ENCODE assay signal across 10 mouse cellular contexts in the genomic region with DNA sequence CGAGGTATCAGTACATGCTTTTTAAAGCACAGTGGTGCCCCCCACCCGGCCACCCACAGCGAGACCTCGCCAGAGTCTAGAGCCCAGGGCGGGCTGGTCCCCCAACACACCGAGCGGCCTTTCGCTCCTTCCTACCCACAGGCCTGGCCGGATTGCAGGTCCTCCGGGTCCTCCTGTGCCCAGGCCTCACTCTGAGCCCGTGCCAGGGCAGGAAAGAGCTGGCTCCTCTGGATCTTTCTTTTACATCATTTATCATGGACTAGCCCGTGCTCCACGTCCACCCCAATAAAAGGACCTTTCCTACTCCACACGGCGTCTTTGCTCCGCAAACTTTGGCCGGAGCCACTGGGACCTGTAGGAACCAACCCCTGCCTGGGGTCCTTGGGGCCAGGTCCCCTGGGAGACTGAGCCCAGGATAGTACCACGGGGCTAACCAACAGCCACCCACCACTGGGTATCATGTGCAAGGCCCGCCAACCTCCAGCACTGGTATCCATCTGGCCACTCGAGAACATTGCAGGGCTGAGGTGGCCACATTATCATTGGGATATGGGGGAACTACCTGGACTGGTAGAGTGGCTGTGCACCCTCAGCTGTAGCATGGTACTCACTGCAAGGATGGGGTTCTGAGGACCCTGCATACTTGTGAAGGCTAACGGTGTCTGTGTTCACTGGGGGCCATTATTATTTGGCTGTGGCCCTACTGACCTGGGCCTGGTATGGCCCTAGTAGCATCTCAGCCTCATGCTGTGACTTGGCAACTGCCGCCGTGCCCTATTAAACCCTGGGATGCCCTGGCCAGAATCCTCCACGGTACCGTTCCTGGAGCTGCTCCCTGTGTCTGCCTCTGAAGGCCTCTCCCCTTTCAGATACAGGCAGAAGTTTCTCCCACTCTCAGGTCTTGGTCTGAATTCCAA. TPM values are rescaled to one million over a fixed set of nuclear protein-coding genes. Genes with fewer than 3 reads are reported as not detected.
DNase-seq lines count a peak whose midpoint lies in the region; ATAC-seq and TF ChIP-seq lines count a peak whose summit lies in the region.
"Had no signal": no experiment of that assay in that cellular context is flagged by ENCODE, and none has a peak within 500 bp of the region (broad histone marks: within the 10 kb centered on the region; RNA-seq: fewer than 3 reads in every experiment).

No protein-coding gene starts in this region.

- WGBS in midbrain, embryonic 10.5 days: 92% methylated on average over 25 of the region's 25 CpGs
- WGBS in midbrain, postnatal 0 days: 84% methylated on average over 25 of the region's 25 CpGs
- WGBS in hindbrain, postnatal 0 days: 81% methylated on average over 25 of the region's 25 CpGs
- WGBS in stomach, embryonic 15.5 days: 90% methylated on average over 25 of the region's 25 CpGs

- no peaks in the 10 kb centered on the region for H3K9me3 ChIP-seq in midbrain, embryonic 10.5 days (replicated peaks)
- H3K9me3 ChIP-seq in midbrain, postnatal 0 days (ENCODE audit: low read length): no peaks in the 10 kb centered on the region
- no peaks in the 10 kb centered on the region for H3K9me3 ChIP-seq in hindbrain, postnatal 0 days (ENCODE audit: low read length)
- H3K9me3 ChIP-seq in stomach, embryonic 15.5 days: no peaks in the 10 kb centered on the region

- H3K27me3 ChIP-seq in midbrain, embryonic 10.5 days (ENCODE audit: low read depth, poor library complexity, severe bottlenecking): peaks cover 28% of the 10 kb centered on the region
- no peaks in the 10 kb centered on the region for H3K27me3 ChIP-seq in midbrain, postnatal 0 days (ENCODE audit: insufficient read depth, low read length)
- no peaks in the 10 kb centered on the region for H3K27me3 ChIP-seq in hindbrain, postnatal 0 days (ENCODE audit: insufficient read depth, low read length)
- H3K27me3 ChIP-seq in stomach, embryonic 15.5 days (replicated peaks): no peaks in the 10 kb centered on the region
- H3K27me3 ChIP-seq: CH12.LX had no signal

- peak; percentile 94 for DNase-seq in heart, adult 11 months
- DNase-seq in heart, adult 8-10 months (ENCODE audit: low spot score): no peak
- no peak for DNase-seq in midbrain, embryonic 10.5 days (ENCODE audit: low spot score)
- no peak for DNase-seq in midbrain, postnatal 0 days (ENCODE audit: low spot score)
- DNase-seq in hindbrain, postnatal 0 days (ENCODE audit: low spot score): no peak
- DNase-seq in urinary bladder, adult 2 months (ENCODE audit: low spot score): no peak
- DNase-seq in layer of hippocampus, adult 11-12 months (ENCODE audit: low spot score): no peak

- no peak for TF ChIP-seq CTCF in midbrain, postnatal 0 days (IDR thresholded peaks at IDR 0.05)
- TF ChIP-seq CTCF in hindbrain, postnatal 0 days (IDR thresholded peaks at IDR 0.05; ENCODE audit: low read depth): no peak

- no peak overlapping the region for H3K27ac ChIP-seq in midbrain, embryonic 10.5 days (replicated peaks)
- no peak overlapping the region for H3K27ac ChIP-seq in midbrain, postnatal 0 days (ENCODE audit: low read depth, low read length)
- H3K27ac ChIP-seq in hindbrain, postnatal 0 days: peak overlapping the region; percentile 90; the same call in 1 of the 2 replicates
- no peak overlapping the region for H3K27ac ChIP-seq in stomach, embryonic 15.5 days

- no peak overlapping the region for H3K9ac ChIP-seq in midbrain, postnatal 0 days (replicated peaks; ENCODE audit: low read length, poor library complexity, severe bottlenecking)
- no peak overlapping the region for H3K9ac ChIP-seq in hindbrain, postnatal 0 days (replicated peaks; ENCODE audit: low read length)
- no peak overlapping the region for H3K9ac ChIP-seq in stomach, embryonic 15.5 days

- no peak overlapping the region for H3K4me2 ChIP-seq in midbrain, postnatal 0 days (ENCODE audit: low read depth, low read length, poor library complexity, severe bottlenecking)
- H3K4me2 ChIP-seq in hindbrain, postnatal 0 days (ENCODE audit: low read depth, low read length): no peak overlapping the region
- H3K4me2 ChIP-seq in stomach, embryonic 15.5 days: no peak overlapping the region

- no peak for ATAC-seq in midbrain, postnatal 0 days (ENCODE audit: low FRiP score)
- ATAC-seq in hindbrain, postnatal 0 days: no peak
- no peak for ATAC-seq in stomach, embryonic 15.5 days (ENCODE audit: insufficient read depth, low FRiP score, low read depth)

- H3K4me3 ChIP-seq in midbrain, embryonic 10.5 days: peak overlapping the region; percentile 69
- H3K4me3 ChIP-seq in midbrain, postnatal 0 days (ENCODE audit: low read depth, low read length): no peak overlapping the region
- no peak overlapping the region for H3K4me3 ChIP-seq in hindbrain, postnatal 0 days (ENCODE audit: low read length)
- 0 out of 2 replicates have a peak overlapping the region, but pooled peaks have one; percentile 64 for H3K4me3 ChIP-seq in stomach, embryonic 15.5 days (replicated peaks)
- H3K4me3 ChIP-seq: myocyte had no signal

- peaks cover 73% of the 10 kb centered on the region for H3K36me3 ChIP-seq in midbrain, embryonic 10.5 days
- H3K36me3 ChIP-seq in midbrain, postnatal 0 days (ENCODE audit: insufficient read depth, low read length): peaks cover 48% of the 10 kb centered on the region
- peaks cover 44% of the 10 kb centered on the region for H3K36me3 ChIP-seq in hindbrain, postnatal 0 days (ENCODE audit: insufficient read depth, low read length)
- peaks cover 24% of the 10 kb centered on the region for H3K36me3 ChIP-seq in stomach, embryonic 15.5 days

- H3K4me1 ChIP-seq in midbrain, embryonic 10.5 days: peaks cover 43% of the 10 kb centered on the region
- no peaks in the 10 kb centered on the region; the same call in 1 of the 2 replicates for H3K4me1 ChIP-seq in midbrain, postnatal 0 days (ENCODE audit: insufficient read depth, low read length)
- no peaks in the 10 kb centered on the region for H3K4me1 ChIP-seq in hindbrain, postnatal 0 days (ENCODE audit: insufficient read depth, low read length)
- peaks cover 23% of the 10 kb centered on the region for H3K4me1 ChIP-seq in stomach, embryonic 15.5 days

RNA-seq across cellular contexts. Expression of gene Dda1, which starts 6.0 kb away (rescaled TPM):
- 10 to 100 TPM; 31.0 to 37.7 (median 33.8) TPM for total RNA-seq in heart, adult 8-10 months (2022)
- 131 and 141 TPM in 2 replicates for polyA plus RNA-seq in midbrain, embryonic 10.5 days (2016; fragmentation: Nextera tagmentation; extraction: Ambion mirVana)
- total RNA-seq in midbrain, postnatal 0 days (2014; rRNA removed): 187 and 211 TPM in 2 replicates
- polyA plus RNA-seq in midbrain, postnatal 0 days (2015; fragmentation: Nextera tagmentation; extraction: Ambion mirVana): 267 and 269 TPM in 2 replicates
- total RNA-seq in hindbrain, postnatal 0 days (2014; rRNA removed): 191 and 195 TPM in 2 replicates
- polyA plus RNA-seq in hindbrain, postnatal 0 days (2015; fragmentation: Nextera tagmentation; extraction: Ambion mirVana): 241 and 246 TPM in 2 replicates
- polyA plus RNA-seq in stomach, embryonic 15.5 days (2015; fragmentation: Nextera tagmentation; extraction: Ambion mirVana): 90.2 and 92.4 TPM in 2 replicates
- 56.7 and 67.3 TPM in 2 replicates for polyA plus RNA-seq in urinary bladder, adult 2 months (2012; rRNA removed)

RNA-seq across cellular contexts. Expression of gene Mrpl34, which starts 10.3 kb away (rescaled TPM):
- 100 to 1,000 TPM; 114 to 128 (median 119) TPM for total RNA-seq in heart, adult 8-10 months (2022)
- polyA plus RNA-seq in midbrain, embryonic 10.5 days (2016; fragmentation: Nextera tagmentation; extraction: Ambion mirVana): 230 and 238 TPM in 2 replicates
- total RNA-seq in midbrain, postnatal 0 days (2014; rRNA removed): 105 and 119 TPM in 2 replicates
- 163 and 165 TPM in 2 replicates for polyA plus RNA-seq in midbrain, postnatal 0 days (2015; fragmentation: Nextera tagmentation; extraction: Ambion mirVana)
- total RNA-seq in hindbrain, postnatal 0 days (2014; rRNA removed): 77.9 and 127 TPM in 2 replicates
- polyA plus RNA-seq in hindbrain, postnatal 0 days (2015; fragmentation: Nextera tagmentation; extraction: Ambion mirVana): 155 and 164 TPM in 2 replicates
- 154 and 164 TPM in 2 replicates for polyA plus RNA-seq in stomach, embryonic 15.5 days (2015; fragmentation: Nextera tagmentation; extraction: Ambion mirVana)
- 38.5 and 45.3 TPM in 2 replicates for polyA plus RNA-seq in urinary bladder, adult 2 months (2012; rRNA removed)

RNA-seq across cellular contexts. Expression of gene Ano8, which starts 10.7 kb away (rescaled TPM):
- 10 to 100 TPM; 14.1 to 17.3 (median 16.1) TPM for total RNA-seq in heart, adult 8-10 months (2022)
- polyA plus RNA-seq in midbrain, embryonic 10.5 days (2016; fragmentation: Nextera tagmentation; extraction: Ambion mirVana): 3.0 and 3.4 TPM in 2 replicates
- 81.6 and 82.2 TPM in 2 replicates for total RNA-seq in midbrain, postnatal 0 days (2014; rRNA removed)
- 5.4 and 5.6 TPM in 2 replicates for polyA plus RNA-seq in midbrain, postnatal 0 days (2015; fragmentation: Nextera tagmentation; extraction: Ambion mirVana)
- 78.6 and 80.5 TPM in 2 replicates for total RNA-seq in hindbrain, postnatal 0 days (2014; rRNA removed)
- polyA plus RNA-seq in hindbrain, postnatal 0 days (2015; fragmentation: Nextera tagmentation; extraction: Ambion mirVana): 4.7 and 5.3 TPM in 2 replicates
- 1.5 and 1.8 TPM in 2 replicates for polyA plus RNA-seq in stomach, embryonic 15.5 days (2015; fragmentation: Nextera tagmentation; extraction: Ambion mirVana)
- polyA plus RNA-seq in urinary bladder, adult 2 months (2012; rRNA removed): 22.1 and 23.9 TPM in 2 replicates

RNA-seq across cellular contexts. Expression of gene Abhd8, which starts 11.6 kb away (rescaled TPM):
- 10 to 100 TPM; 21.4 to 29.6 (median 24.8) TPM for total RNA-seq in heart, adult 8-10 months (2022)
- 75.0 and 78.3 TPM in 2 replicates for polyA plus RNA-seq in midbrain, embryonic 10.5 days (2016; fragmentation: Nextera tagmentation; extraction: Ambion mirVana)
- total RNA-seq in midbrain, postnatal 0 days (2014; rRNA removed): 289 and 323 TPM in 2 replicates
- polyA plus RNA-seq in midbrain, postnatal 0 days (2015; fragmentation: Nextera tagmentation; extraction: Ambion mirVana): 205 and 213 TPM in 2 replicates
- 325 and 330 TPM in 2 replicates for total RNA-seq in hindbrain, postnatal 0 days (2014; rRNA removed)
- polyA plus RNA-seq in hindbrain, postnatal 0 days (2015; fragmentation: Nextera tagmentation; extraction: Ambion mirVana): 190 and 195 TPM in 2 replicates
- polyA plus RNA-seq in stomach, embryonic 15.5 days (2015; fragmentation: Nextera tagmentation; extraction: Ambion mirVana): 42.0 and 44.0 TPM in 2 replicates
- polyA plus RNA-seq in urinary bladder, adult 2 months (2012; rRNA removed): 43.8 and 49.5 TPM in 2 replicates

RNA-seq across cellular contexts. Expression of gene Gtpbp3, which starts 12.9 kb away (rescaled TPM):
- 10 to 100 TPM; 17.5 to 22.2 (median 19.0) TPM for total RNA-seq in heart, adult 8-10 months (2022)
- polyA plus RNA-seq in midbrain, embryonic 10.5 days (2016; fragmentation: Nextera tagmentation; extraction: Ambion mirVana): 20.0 and 21.8 TPM in 2 replicates
- total RNA-seq in midbrain, postnatal 0 days (2014; rRNA removed): 28.0 and 31.5 TPM in 2 replicates
- 11.4 and 11.5 TPM in 2 replicates for polyA plus RNA-seq in midbrain, postnatal 0 days (2015; fragmentation: Nextera tagmentation; extraction: Ambion mirVana)
- total RNA-seq in hindbrain, postnatal 0 days (2014; rRNA removed): 36.1 and 58.5 TPM in 2 replicates
- 12.1 and 15.5 TPM in 2 replicates for polyA plus RNA-seq in hindbrain, postnatal 0 days (2015; fragmentation: Nextera tagmentation; extraction: Ambion mirVana)
- polyA plus RNA-seq in stomach, embryonic 15.5 days (2015; fragmentation: Nextera tagmentation; extraction: Ambion mirVana): 14.6 and 16.1 TPM in 2 replicates
- 21.9 and 25.5 TPM in 2 replicates for polyA plus RNA-seq in urinary bladder, adult 2 months (2012; rRNA removed)

Comparison
In these comparisons a context has a peak if more than half of its experiments do, and no peak if none do; other contexts are left out.
1. H3K4me3 ChIP-seq: peak in midbrain, embryonic 10.5 days (single experiment) and stomach, embryonic 15.5 days (single experiment); none in midbrain, postnatal 0 days (single experiment) and hindbrain, postnatal 0 days (single experiment).